Mouse (Mus musculus): Measurements from ENCODE around the gene Asb16. TPM values are rescaled to one million over a fixed set of nuclear protein-coding genes. Genes with fewer than 3 reads are reported as not detected.
A peak's percentile ranks its signal among the peaks of the same experiment; 100 is the strongest.

Gene Asb16
- polyA plus RNA-seq, 1 experiment from 2014 or later: 0.07 TPM

- no peak for DNase-seq (ENCODE audit: low spot score)
Observed at GRCm38 (mm10) chr11:102285095-102285834, 16.7 kb downstream of the Asb16 start.

DNA sequence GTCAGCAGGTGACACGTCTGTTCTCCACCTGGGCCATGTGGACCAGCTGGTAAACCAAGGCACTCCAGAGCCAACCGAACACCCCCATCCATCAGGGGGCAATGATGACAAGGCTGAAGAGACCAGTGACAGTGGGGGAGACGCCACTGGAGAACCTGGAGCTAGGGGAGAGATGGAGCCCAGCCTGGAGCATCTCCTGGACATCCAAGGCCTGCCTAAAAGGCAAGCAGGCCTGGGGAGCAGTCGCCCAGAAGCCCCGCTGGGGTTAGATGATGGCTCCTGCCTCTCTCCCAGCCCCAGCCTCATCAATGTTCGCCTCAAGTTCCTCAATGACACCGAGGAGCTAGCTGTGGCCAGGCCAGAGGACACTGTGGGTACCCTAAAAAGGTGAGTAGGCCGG is 18.9 kb downstream of the Asb16 start:
- DNase-seq (ENCODE audit: low spot score): no peak

DNA sequence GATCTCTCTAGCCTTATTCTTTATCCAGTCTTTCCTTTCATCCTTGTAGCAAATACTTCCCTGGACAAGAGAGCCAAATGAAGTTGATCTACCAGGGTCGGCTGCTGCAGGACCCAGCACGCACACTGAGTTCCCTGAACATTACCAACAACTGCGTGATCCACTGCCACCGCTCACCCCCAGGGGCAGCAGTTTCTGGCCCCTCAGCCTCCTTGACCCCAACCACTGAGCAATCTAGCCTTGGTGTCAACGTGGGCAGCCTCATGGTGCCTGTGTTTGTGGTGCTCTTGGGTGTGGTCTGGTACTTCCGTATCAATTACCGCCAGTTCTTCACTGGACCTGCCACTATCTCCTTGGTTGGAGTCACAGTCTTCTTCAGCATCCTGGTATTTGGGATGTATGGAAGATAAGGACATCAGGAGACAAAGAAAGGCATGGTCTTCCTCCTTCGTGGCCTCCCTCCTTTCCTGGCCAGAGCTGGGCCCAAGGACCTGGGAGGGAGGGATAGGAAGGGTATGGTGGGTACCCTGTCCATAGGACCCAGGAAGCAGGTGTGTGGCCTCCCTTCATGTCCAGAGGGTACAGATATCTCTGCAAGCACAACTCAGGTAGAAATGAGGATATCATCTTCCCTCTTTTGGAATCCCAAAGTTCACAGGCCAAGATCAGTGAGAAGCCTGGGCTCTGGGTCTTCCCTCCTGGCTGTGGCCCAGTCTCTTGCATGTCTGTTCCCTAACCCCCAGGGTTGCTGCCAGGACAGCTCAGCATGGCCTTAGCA is 19.7 kb downstream of the Asb16 start:
- no peak for DNase-seq (ENCODE audit: low spot score)

GRCm38 (mm10) chr11:102288913-102289312 is 20.4 kb downstream of the Asb16 start:
- no peak for DNase-seq (ENCODE audit: low spot score)

DNA sequence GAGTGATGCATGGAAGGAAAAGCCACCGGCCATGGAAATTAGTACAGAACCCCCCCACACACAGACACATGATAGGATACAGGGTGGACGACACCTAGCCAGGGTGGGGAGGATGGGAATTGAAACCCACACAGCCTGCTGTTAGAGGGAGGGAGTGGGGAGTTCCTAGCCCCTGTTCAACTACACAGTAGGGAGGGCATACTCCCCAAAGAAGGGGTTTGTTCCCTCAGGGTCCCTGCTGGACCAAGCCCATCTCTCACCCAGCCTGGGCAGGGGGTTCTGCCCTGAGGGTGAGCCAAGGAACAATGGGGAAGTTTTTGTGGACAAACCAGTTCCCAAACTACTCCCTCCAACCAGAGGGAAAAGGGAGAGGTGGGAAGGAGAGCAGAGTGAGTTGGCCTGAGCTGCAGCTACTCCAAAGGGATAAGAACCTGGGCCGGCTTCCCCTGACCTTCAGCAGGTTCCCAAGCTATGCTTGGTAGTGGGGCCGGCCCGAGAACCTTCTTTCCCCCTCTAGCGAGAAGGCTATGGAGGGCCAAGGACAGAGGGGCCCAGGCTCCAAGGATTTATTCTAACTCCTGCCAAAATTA is 21.1 kb downstream of the Asb16 start:
- DNase-seq (ENCODE audit: low spot score): no peak

DNA sequence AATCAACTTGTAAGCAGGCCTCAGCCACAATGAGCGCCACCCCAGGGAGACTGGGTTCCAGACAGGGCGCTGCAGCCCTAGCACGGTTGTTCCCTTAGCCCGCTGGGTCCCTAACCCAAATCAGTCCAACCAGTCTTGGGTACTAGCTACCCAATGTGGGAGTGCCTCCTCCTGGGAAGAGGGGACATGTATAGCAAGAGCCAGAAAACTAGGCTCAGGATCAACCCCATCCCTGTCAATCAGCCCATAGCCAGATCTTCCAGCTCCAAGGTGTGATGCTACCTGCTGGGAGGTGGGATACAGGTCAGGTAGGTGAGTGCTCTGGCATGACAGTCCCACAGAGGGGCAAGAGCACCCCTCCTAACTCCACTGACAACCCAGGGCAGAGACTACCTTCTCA is 21.6 kb downstream of the Asb16 start:
- no peak for DNase-seq (ENCODE audit: low spot score)

DNA sequence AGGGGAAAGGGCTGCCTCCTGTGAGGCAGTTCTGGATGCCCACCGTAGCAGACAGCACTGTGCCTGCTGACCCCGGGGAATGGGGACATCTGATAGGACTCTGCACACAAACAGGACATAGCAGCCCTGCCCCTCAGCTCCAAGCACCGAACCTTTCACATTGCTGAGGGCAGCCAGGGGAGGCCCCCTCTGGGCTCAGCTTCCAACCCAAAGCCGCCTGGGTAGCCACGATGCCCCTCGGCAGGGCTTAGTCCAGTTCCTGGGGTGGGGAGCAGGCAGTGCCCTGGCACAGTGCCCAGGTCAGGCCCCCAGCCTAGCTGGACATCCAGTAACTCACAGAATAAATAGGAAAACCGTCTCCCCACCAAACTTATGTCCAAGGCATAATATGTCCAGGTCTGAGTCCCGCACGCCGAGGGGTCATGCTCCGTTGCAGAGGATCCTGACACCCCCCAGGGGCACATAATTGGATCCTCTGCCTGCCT is 22.6 kb downstream of the Asb16 start:
- DNase-seq (ENCODE audit: low spot score): no peak

- DNase-seq (ENCODE audit: low spot score): no peak
Observed at GRCm38 (mm10) chr11:102293971-102294370, 25.4 kb downstream of the Asb16 start.

DNA sequence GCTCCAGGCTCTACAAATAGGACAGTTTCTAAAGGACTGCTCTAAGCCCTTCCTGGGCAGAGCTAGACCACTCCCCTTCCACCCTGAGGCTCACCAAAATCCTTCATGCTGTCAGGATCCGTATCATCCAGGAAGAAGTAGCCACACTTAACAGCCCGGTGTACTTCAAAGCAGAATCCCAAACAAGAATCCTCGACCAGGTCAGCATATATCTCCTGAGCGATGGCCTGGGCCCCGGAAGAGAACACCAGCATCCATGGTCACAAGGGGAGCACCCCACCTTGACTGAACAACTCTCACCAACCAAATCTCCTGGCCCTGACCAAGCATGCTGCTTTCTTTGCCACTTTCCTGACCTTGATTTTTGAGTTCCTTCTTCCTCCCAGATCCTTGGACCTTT is 25.9 kb downstream of the Asb16 start:
- no peak for DNase-seq (ENCODE audit: low spot score)

DNA sequence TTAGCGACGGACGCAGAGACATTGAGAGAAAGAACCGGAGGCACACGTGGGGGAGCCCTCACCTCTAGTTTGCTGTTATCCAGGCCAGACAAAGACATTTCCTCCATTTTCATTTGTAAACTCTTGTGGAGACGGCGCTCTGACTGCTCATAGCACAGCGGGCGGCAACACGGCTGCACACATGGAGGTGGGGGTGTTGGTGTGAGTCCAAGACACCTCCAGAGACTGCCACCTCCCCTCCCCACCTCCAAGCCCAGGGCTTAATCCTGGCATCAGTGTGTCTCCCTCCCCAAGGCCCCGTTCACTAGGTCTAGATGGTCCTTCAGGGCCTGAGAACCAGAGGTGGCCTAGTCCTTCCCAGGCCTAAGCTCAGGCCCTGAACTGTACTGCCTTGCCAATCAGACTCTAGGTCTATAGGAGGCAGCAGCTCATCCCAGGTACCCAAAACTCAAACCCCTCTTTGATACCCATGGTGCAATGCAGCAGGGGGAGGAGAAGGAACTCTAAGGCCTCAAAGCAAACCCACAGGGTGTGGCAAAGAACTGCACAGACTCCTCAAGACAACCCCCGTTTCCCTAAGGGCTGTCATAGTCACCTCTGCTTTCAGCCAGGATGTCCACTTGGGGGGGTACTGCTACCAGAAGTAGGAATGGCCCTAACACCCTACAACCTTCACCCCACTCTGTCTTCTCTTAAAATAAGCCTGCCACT is 26.5 kb downstream of the Asb16 start:
- peak; percentile 84 for DNase-seq (ENCODE audit: low spot score)

- DNase-seq (ENCODE audit: low spot score): peak; percentile 71
Observed at GRCm38 (mm10) chr11:102295598-102296471, 27.3 kb downstream of the Asb16 start.

DNA sequence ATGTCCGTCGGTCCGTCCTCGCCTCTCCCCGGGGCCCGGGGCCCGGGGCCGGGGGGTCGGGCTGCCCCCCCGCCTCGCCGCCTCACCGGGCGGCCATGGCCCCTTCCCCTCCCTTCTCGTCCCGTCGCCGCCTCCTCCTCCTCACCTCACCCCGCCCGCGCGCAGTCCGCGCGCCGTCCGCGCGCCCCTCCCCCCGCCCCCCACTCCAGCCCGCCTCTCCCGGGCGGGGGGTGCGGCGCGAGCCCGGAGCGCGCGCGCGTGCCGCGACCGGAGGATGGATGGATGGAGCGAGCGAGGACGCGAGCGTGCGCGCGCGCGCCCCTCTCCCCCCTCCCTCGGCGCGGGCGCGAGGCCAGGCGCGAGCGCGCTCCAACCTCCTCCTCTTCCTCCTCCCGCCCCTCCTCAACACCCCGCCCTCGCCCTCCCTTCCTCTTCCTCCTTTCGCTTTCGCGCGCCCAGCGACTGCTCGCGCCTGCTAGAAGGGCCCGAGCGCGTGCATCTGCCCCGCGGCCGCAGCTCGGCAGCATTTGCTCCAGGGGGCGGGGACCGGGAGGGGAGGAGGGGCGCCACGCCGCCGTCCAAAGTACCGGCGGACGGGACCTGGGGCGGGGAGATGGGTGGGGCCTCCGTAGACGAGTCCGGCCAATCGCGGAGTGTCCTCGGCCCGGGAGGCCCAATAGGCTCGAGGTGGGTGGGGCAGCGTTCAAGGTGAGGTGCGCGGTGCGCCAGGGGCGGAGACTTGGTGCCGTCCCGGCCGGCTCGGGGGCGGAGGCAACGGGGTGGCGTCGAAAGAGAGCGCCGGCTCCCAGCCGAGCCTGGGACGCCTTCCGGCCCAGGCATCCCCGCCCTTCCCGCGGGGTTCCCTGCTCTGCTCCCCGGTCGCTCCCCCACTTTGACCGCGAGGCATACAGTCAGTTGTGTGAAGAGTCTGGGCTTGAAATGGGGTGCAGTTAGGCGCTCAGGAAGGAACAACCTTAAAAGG is 28.2 kb downstream of the Asb16 start, which contains the start of gene Atxn7l3:
Atxn7l3 (minus strand) TSS at position 141 of the 982 bp plus-strand sequence.
- peak; percentile 99 for DNase-seq (ENCODE audit: low spot score)

DNA sequence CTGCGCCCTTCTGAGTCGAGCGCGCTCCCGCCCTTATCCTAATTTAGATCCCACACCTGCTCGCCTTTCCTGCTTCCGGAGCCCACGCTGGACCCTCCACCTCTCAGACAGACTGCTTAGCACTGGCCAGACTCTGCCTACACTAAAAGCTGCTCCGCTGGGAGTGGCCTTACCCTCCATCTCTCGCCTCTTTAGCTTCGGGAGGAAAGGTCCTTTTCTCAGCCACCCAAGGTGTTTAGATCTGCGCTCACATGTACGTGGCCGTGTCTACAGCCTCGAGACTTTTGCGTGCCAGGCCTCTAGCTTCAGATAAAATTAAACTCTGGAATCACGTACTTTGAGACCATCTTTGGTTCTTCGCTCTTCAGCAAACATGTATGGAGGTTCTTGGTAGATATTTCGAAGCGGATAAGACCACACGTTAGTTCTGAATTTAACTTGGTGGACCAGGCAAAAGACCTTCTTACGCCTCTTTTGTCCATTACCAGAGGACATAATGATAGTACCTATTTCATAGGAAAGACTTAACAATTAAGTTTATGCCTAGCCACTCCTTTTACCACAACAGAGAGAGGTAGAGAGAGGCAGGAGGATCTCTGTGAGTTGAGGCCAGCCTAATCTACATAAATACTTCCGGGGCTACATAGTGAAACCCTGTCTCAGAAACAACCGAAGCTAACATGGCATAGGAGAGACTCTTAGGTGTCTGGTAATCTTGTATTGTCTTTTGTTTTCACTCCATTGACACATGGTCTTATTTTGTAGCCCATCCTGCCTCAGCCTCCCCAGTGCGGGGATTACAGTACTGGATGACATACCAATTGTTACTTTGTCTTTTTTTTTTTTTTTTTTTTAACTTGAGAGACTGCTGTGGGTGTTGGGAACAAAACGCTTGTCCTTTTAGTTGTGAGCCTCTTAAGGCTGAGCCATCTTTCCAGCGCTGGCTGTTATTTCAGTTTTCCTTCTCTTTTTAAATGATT is 29.3 kb downstream of the Asb16 start:
- peak; percentile 37 for DNase-seq (ENCODE audit: low spot score)

DNA sequence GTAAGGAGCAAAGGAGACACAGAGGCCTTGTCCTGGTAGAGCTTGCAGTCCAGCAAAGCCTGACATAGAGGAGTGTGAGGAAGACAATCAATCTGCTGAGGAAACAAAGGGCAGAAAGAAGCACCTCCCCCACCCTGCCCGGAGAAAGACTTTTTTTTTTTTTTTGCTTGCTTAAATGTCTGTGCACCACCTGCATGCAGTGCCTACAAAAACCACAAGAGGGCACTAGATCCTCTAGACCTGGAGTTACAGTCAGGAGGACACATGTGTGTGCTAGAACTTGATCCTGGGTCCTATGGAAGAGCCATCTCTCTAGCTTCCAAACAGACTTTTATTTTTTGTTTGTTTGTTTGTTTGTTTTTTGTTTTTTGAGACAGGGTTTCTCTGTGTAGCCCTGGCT is 31.3 kb downstream of the Asb16 start:
- peak; percentile 87 for DNase-seq (ENCODE audit: low spot score)

DNA sequence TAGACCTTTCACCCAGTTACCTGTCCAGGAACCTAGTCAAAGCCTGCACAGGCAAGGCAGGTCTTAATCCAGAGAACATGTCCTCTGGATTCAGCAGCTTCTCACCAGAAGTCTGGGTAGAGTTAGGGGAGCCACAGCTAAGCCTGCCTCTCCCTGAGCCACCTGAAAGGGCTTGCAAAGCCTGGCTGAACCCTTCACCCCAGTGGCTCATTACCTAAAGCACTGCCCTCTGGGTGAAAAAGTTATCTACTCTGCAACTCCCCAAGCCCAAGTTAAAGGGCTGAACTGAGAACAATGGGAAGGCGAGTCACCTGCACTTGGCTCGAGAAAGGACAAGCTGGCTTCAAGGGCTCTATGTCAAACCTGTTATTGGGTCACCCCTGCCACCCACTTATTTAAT is 35.6 kb downstream of the Asb16 start:
- DNase-seq (ENCODE audit: low spot score): no peak

DNA sequence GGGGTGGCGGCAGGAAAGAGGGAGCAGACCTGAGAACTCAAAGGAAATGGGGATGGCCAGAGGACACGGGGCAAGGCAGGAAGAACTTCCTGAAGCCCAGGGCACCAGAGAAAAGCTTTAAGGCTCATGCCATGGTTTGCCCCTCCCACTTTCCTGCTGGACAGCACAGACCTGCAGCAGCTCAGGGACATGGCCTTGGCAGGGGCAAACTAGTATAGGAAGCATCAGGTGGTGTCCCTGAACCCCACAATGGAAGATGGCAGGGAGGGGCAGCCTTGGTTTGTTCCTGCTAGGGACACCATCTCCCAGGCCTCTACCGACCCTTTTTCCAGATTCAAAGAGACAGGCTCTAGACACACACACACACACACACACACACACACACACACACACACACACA is 36.8 kb downstream of the Asb16 start:
- DNase-seq (ENCODE audit: low spot score): no peak

GRCm38 (mm10) chr11:102308104-102308503 is 39.6 kb downstream of the Asb16 start:
- DNase-seq (ENCODE audit: low spot score): no peak

GRCm38 (mm10) chr11:102308979-102309378 is 40.4 kb downstream of the Asb16 start:
- peak; percentile 97 for DNase-seq (ENCODE audit: low spot score)
